Mouse (Mus musculus) large intestine, adult 2 months (tissue): ENCODE measurements around the gene Mmrn2. TPM values are rescaled to one million over a fixed set of nuclear protein-coding genes. Genes with fewer than 3 reads are reported as not detected.

Experiments
- DNase-seq: peaks from one replicate; pipeline ENCODE4 v3.0.0-alpha.2; 2012; ENCODE audit warnings: low read depth, low spot score
- WGBS: fragments of 180-500 bp; shearing (Covaris S2); methylation state at CpG from one replicate; pipeline ENCODE4 v1.1.7; 2018; 5-methylcytosine and 5-hydroxymethylcytosine counted together
- polyA plus RNA-seq: library from polyadenylated mRNA; depleted of rRNA; stranded (reverse); fragments of >200 nt; gene quantifications from 2 replicates; pipeline ENCODE4 v1.2.3, GENCODE M21; 2012; rRNA removed

The Mmrn2 gene
- 3.7 and 6.0 TPM in 2 replicates for polyA plus RNA-seq

- 78% methylated on average over 13 of the region's 13 CpGs for WGBS
Observed at GRCm38 (mm10) chr14:34375415-34375904, at the start of gene Mmrn2. Gene Mmrn2, plus strand, starts transcription at chr14:34375465.

GRCm38 (mm10) chr14:34326606-34327005, 48.7 kb upstream of the Mmrn2 start:
- DNase-seq: no peak
- 87% methylated on average over 3 of the region's 3 CpGs for WGBS

More at GRCm38 (mm10) chr14:34375415-34375904, at the start of gene Mmrn2:
- DNase-seq: no peak

GRCm38 (mm10) chr14:34327618-34328017, 47.6 kb upstream of the Mmrn2 start:
- WGBS: 52% methylated on average over 1 of the region's 1 CpGs
- no peak for DNase-seq

GRCm38 (mm10) chr14:34330657-34331158, 44.6 kb upstream of the Mmrn2 start:
- no peak for DNase-seq
- 94% methylated on average over 9 of the region's 9 CpGs for WGBS

- WGBS: 84% methylated on average over 3 of the region's 3 CpGs
- no peak for DNase-seq
Observed at GRCm38 (mm10) chr14:34331886-34332285, 43.4 kb upstream of the Mmrn2 start.

GRCm38 (mm10) chr14:34332476-34332875, 42.8 kb upstream of the Mmrn2 start:
- WGBS: 86% methylated on average over 5 of the region's 5 CpGs
- no peak for DNase-seq

GRCm38 (mm10) chr14:34339446-34339845, 35.8 kb upstream of the Mmrn2 start:
- WGBS: 80% methylated on average over 1 of the region's 1 CpGs
- no peak for DNase-seq

GRCm38 (mm10) chr14:34341993-34342392, 33.3 kb upstream of the Mmrn2 start:
- 88% methylated on average over 4 of the region's 4 CpGs for WGBS
- DNase-seq: no peak

- DNase-seq: no peak
- 84% methylated on average over 4 of the region's 4 CpGs for WGBS
Observed at GRCm38 (mm10) chr14:34343078-34343477, 32.2 kb upstream of the Mmrn2 start.

- DNase-seq: no peak
- WGBS: 79% methylated on average over 5 of the region's 5 CpGs
Observed at GRCm38 (mm10) chr14:34344361-34344760, 30.9 kb upstream of the Mmrn2 start.

GRCm38 (mm10) chr14:34345771-34346566, 29.3 kb upstream of the Mmrn2 start:
- WGBS: 65% methylated on average over 12 of the region's 12 CpGs
- DNase-seq: no peak

- no peak for DNase-seq
- 89% methylated on average over 5 of the region's 5 CpGs for WGBS
Observed at GRCm38 (mm10) chr14:34347084-34347483, 28.2 kb upstream of the Mmrn2 start.

GRCm38 (mm10) chr14:34348301-34348700, 27.0 kb upstream of the Mmrn2 start:
- no peak for DNase-seq

GRCm38 (mm10) chr14:34349007-34349406, 26.3 kb upstream of the Mmrn2 start:
- 37% methylated on average over 8 of the region's 8 CpGs for WGBS
- peak; percentile 37 for DNase-seq

More at GRCm38 (mm10) chr14:34348301-34348700, 27.0 kb upstream of the Mmrn2 start:
- WGBS: 72% methylated on average over 7 of the region's 7 CpGs

GRCm38 (mm10) chr14:34351660-34352059, 23.6 kb upstream of the Mmrn2 start:
- DNase-seq: no peak
- 38% methylated on average over 3 of the region's 3 CpGs for WGBS

GRCm38 (mm10) chr14:34352523-34352922, 22.7 kb upstream of the Mmrn2 start:
- 44% methylated on average over 6 of the region's 6 CpGs for WGBS
- no peak for DNase-seq

GRCm38 (mm10) chr14:34353326-34353725, 21.9 kb upstream of the Mmrn2 start:
- no peak for DNase-seq
- WGBS: 87% methylated on average over 3 of the region's 3 CpGs

GRCm38 (mm10) chr14:34354456-34354855, 20.8 kb upstream of the Mmrn2 start:
- 72% methylated on average over 4 of the region's 4 CpGs for WGBS
- no peak for DNase-seq

GRCm38 (mm10) chr14:34355301-34355700, 20.0 kb upstream of the Mmrn2 start, which contains the start of gene Fam25c:
Gene Fam25c, minus strand, starts transcription at chr14:34355433.
- 82% methylated on average over 6 of the region's 6 CpGs for WGBS
- DNase-seq: no peak

GRCm38 (mm10) chr14:34357671-34358455, 17.4 kb upstream of the Mmrn2 start:
- 58% methylated on average over 7 of the region's 7 CpGs for WGBS

More at GRCm38 (mm10) chr14:34357671-34358455, 17.4 kb upstream of the Mmrn2 start:
- no peak for DNase-seq
